Mouse (Mus musculus) CH12.LX (cell line): ENCODE results near the gene Foxk1. TPM values are rescaled to one million over a fixed set of nuclear protein-coding genes. Genes with fewer than 3 reads are reported as not detected.
A peak's percentile ranks its signal among the peaks of the same experiment; 100 is the strongest.

Experiments used
- DNase-seq: peaks from one replicate; pipeline ENCODE4 v3.0.0-alpha.2; 2013; ENCODE audit errors: extremely low read depth
- H3K27ac ChIP-seq: 2 replicates; pipeline ENCODE4 v1.5.1; 2012; ENCODE audit warnings: low read depth, mild to moderate bottlenecking, control low read depth, moderate library complexity; ENCODE audit not compliant: insufficient read depth
- H3K27me3 ChIP-seq: replicated peaks from 2 replicates; pipeline ENCODE3; 2012; ENCODE audit warnings: inconsistent platforms
- H3K36me3 ChIP-seq, 2 experiments: replicated peaks in 1 of 2; 2 replicates each; pipeline versions ENCODE3 to v1.6.1; 2012; ENCODE audit warnings: inconsistent platforms in 1 of 2, low read length in 1 of 2, mild to moderate bottlenecking in 1 of 2, mixed read lengths in 1 of 2, moderate library complexity in 1 of 2; ENCODE audit not compliant: control insufficient read depth in 1 of 2, insufficient read depth in 1 of 2
- H3K4me1 ChIP-seq, 2 experiments: 2 replicates each; pipeline ENCODE4 v1.6.1; 2012; ENCODE audit warnings: inconsistent platforms in 1 of 2, moderate library complexity in 1 of 2; ENCODE audit not compliant: insufficient read depth in 2 of 2, control insufficient read depth in 1 of 2
- H3K4me2 ChIP-seq: 2 replicates; pipeline ENCODE4 v1.6.1; 2012; ENCODE audit warnings: low read depth, mild to moderate bottlenecking, control low read depth; ENCODE audit not compliant: poor library complexity, insufficient read depth, severe bottlenecking
- H3K4me3 ChIP-seq, 3 experiments: fragments of 150-350 bp in 1 of 3; sonication (generic) in 1 of 3; replicated peaks in 1 of 3; 2 replicates each; pipeline versions ENCODE3 to v1.5.1; 2011 to 2012; ENCODE audit warnings: low read depth in 2 of 3, low read length in 2 of 3, mild to moderate bottlenecking in 2 of 3, moderate library complexity in 2 of 3, control low read depth in 1 of 3, improper control_type of control experiment in 1 of 3, inconsistent platforms in 1 of 3, mixed read lengths in 1 of 3; ENCODE audit not compliant: poor library complexity in 1 of 3
- H3K79me2 ChIP-seq: replicated peaks from 2 replicates; pipeline ENCODE4 v1.6.1; 2012; ENCODE audit warnings: mild to moderate bottlenecking, moderate library complexity; ENCODE audit not compliant: control insufficient read depth, poor library complexity, insufficient read depth, severe bottlenecking; ENCODE audit errors: extremely low read depth
- H3K9ac ChIP-seq: 2 replicates; pipeline ENCODE4 v1.6.1; 2012; ENCODE audit warnings: low read depth, mild to moderate bottlenecking, control low read depth, moderate library complexity; ENCODE audit not compliant: insufficient read depth
- H3K9me3 ChIP-seq: replicated peaks from 2 replicates; pipeline ENCODE3; 2012; ENCODE audit warnings: low read length, inconsistent platforms, mixed read lengths
- CTCF ChIP-seq, 2 experiments: IDR thresholded peaks in 1 of 2; conservative IDR thresholded peaks in 1 of 2; 2 replicates each; pipeline ENCODE4 v1.5.1; 2011 to 2012; ENCODE audit warnings: low read depth in 2 of 2, low read length in 2 of 2, improper control_type of control experiment in 1 of 2, inconsistent platforms in 1 of 2, mild to moderate bottlenecking in 1 of 2, moderate library complexity in 1 of 2
- E2F4 ChIP-seq: IDR thresholded peaks from 2 replicates; pipeline ENCODE4 v1.6.1; 2011; ENCODE audit warnings: low read depth, low read length, improper control_type of control experiment; ENCODE audit not compliant: insufficient replicate concordance
- HCFC1 ChIP-seq: IDR thresholded peaks from 2 replicates; pipeline ENCODE4 v1.6.1; 2012; ENCODE audit warnings: low read depth, mild to moderate bottlenecking, inconsistent platforms, low read length, improper control_type of control experiment
- JUND ChIP-seq: conservative IDR thresholded peaks from 2 replicates; pipeline ENCODE4 v1.6.1; 2011; ENCODE audit warnings: low read depth, low read length, improper control_type of control experiment
- KAT2A ChIP-seq: IDR thresholded peaks from 2 replicates; pipeline ENCODE4 v1.6.1; 2012; ENCODE audit warnings: low read length, improper control_type of control experiment, inconsistent platforms; ENCODE audit not compliant: insufficient replicate concordance
- MAFK ChIP-seq: IDR thresholded peaks from 2 replicates; pipeline ENCODE4 v1.6.1; 2011; ENCODE audit warnings: low read length, improper control_type of control experiment; ENCODE audit not compliant: insufficient replicate concordance
- MAX ChIP-seq: IDR thresholded peaks from 2 replicates; pipeline ENCODE4 v1.6.1; 2011; ENCODE audit warnings: low read length, improper control_type of control experiment
- MXI1 ChIP-seq: IDR thresholded peaks from 2 replicates; pipeline ENCODE4 v1.6.1; 2011; ENCODE audit warnings: mild to moderate bottlenecking, low read depth, low read length, improper control_type of control experiment
- MYC ChIP-seq: IDR thresholded peaks from 2 replicates; pipeline ENCODE4 v1.6.1; 2011; ENCODE audit warnings: low read depth, mild to moderate bottlenecking, improper control_type of control experiment, low read length
- SMC3 ChIP-seq: IDR thresholded peaks from 2 replicates; pipeline ENCODE4 v1.6.1; 2011; ENCODE audit warnings: low read depth, low read length, improper control_type of control experiment
- TBP ChIP-seq: conservative IDR thresholded peaks from 2 replicates; pipeline ENCODE4 v1.6.1; 2011; ENCODE audit warnings: low read depth, low read length, improper control_type of control experiment
- TCF12 ChIP-seq: IDR thresholded peaks from 2 replicates; pipeline ENCODE4 v1.6.1; 2014; ENCODE audit warnings: low read depth, mild to moderate bottlenecking, inconsistent platforms, low read length, improper control_type of control experiment
- USF2 ChIP-seq: conservative IDR thresholded peaks from 2 replicates; pipeline ENCODE4 v1.6.1; 2011; ENCODE audit warnings: low read depth, low read length, improper control_type of control experiment
- ZKSCAN1 ChIP-seq: IDR thresholded peaks from 2 replicates; pipeline ENCODE4 v1.6.1; 2012; ENCODE audit warnings: low read depth, inconsistent platforms, low read length, improper control_type of control experiment, borderline replicate concordance
- ZNF384 ChIP-seq: IDR thresholded peaks from 2 replicates; pipeline ENCODE4 v1.6.1; 2012; ENCODE audit warnings: low read depth, low read length, improper control_type of control experiment, inconsistent platforms
- dilution Hi-C: fragments of 300-500 bp; cut with MboI; formaldehyde crosslinking; loops from 2 replicates; pipeline ENCODE4 v1.14.3; 2020; ENCODE audit warnings: low sequenced_read_pairs; ENCODE audit not compliant: extremely low pct_unique_long_range_greater_than_20kb, extremely low pct_ligation_motif_present
- in situ Hi-C: fragments of 300-500 bp; cut with MboI; formaldehyde crosslinking; loops from 3 replicates; pipeline ENCODE4 v1.14.3; 2019; ENCODE audit warnings: low sequenced_read_pairs, low pct_ligation_motif_present, low pct_unique_long_range_greater_than_20kb, mixed read lengths
- polyA plus RNA-seq: library from polyadenylated mRNA; unstranded; fragments of >175 nt; gene quantifications from 2 replicates; pipeline ENCODE4 v1.2.1, GENCODE M21; 2012; ENCODE audit warnings: low read depth; ENCODE audit not compliant: insufficient read length
- total RNA-seq, 2 experiments: library from RNA; depleted of rRNA; stranded (reverse); fragments of 300-350 nt in 1 of 2; fragments of >200 nt in 1 of 2; gene quantifications; 2 replicates each; pipeline ENCODE4 v1.2.3; 2012 to 2014

Gene Foxk1
- total and polyA plus RNA-seq, 3 experiments: 5.3 to 23.4 (median 11.3) TPM

DNA sequence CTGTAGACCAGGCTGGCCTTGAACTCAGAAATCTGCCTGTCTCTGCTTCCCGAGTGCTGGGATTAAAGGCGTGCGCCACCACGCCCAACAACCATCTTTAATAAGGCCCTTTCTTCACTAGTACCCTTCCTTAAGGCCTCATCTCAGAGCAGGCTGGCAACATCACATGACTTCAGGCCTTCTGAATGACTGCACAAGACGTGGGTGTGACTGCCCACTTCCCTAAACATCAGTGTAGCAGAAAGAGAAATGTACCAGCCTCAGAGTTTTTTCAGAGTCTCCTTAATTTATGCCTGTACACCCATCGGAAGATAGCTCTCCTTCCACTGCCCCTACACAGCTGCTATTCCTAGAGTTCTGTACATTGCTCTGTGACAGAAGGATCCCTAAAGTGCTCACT lies 25.2 kb upstream of the Foxk1 start (continued):
- TF ChIP-seq TCF12: 0 out of 2 replicates have a peak, but pooled peaks have one; percentile 25
- no peak for TF ChIP-seq CTCF (conservative IDR thresholded peaks at IDR 0.05 in 1 of 2, IDR thresholded peaks at IDR 0.05 in 1 of 2; ENCODE audit: low read depth in 2 of 2, low read length in 2 of 2)
- no peak for TF ChIP-seq TBP
- TF ChIP-seq MAFK: 0 out of 2 replicates have a peak, but pooled peaks have one; percentile 34
- TF ChIP-seq MXI1: no peak
- TF ChIP-seq JUND: no peak

DNA sequence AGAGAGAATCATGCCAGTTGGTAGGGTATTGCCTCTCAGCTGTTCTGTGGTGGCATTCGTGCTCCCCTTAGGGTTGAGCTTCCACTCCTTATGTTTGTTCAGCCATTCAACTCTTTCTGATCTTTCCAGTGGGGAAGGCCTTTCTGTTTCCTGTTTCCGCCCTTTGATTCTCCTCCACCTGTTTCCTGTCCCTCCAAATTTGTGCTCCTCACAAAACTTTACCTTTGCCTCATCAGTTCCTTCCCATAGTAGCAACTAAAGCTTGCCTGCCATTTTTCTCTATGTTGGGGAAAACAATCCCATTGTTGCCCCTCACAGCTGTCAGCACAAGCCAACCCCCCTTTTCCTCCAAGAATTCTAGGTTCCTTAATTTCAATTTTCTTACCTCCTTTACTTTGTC lies 23.2 kb upstream of the Foxk1 start:
- Histone ChIP-seq H3K4me2 (no peak overlapping the region), H3K27ac (no peak overlapping the region), H3K9me3 (peaks cover 12% of the 10 kb centered on the region), H3K79me2 (no peaks in the 10 kb centered on the region), H3K4me1 (peaks cover 2 to 49% of the 10 kb centered on the region in 2 experiments; a peak in 2 of 4 replicates), H3K27me3 (no peaks in the 10 kb centered on the region), H3K4me3 (no peak overlapping the region), H3K36me3 (no peaks in the 10 kb centered on the region), H3K9ac (no peak overlapping the region)
- TF ChIP-seq ZNF384 (no peak), HCFC1 (peak; percentile 51)
- in situ Hi-C loops: no loop called here
- dilution Hi-C loops: no loop called here
- no peak for DNase-seq

DNA sequence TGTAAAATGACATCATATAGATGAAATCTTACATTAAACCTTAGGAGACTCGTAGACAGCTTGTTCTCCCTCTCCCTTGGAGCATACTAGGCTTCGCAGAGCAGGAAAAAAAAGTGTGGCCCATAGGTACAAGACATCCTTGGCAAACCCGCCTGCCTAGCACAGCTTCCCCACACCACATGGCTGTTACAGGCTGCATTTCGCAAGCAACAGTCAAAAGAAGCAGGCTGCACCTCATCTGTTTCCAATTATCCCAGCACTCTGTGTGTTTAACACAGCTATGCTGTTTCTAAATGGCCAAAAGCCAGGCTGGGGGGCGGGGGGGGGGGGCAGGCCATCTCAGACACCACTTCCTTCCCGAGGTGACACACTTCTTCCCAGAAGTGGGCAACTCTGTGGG lies 20.8 kb upstream of the Foxk1 start:
- no peak for DNase-seq
- in situ Hi-C loops (no loop called here), dilution Hi-C loops (no loop called here)
- Histone ChIP-seq H3K4me1 (peaks cover 0 to 32% of the 10 kb centered on the region in 2 experiments; a peak in 2 of 4 replicates), H3K36me3 (no peaks in the 10 kb centered on the region), H3K9ac (no peak overlapping the region), H3K27ac (no peak overlapping the region), H3K27me3 (no peaks in the 10 kb centered on the region), H3K4me2 (no peak overlapping the region), H3K4me3 (no peak overlapping the region), H3K79me2 (no peaks in the 10 kb centered on the region), H3K9me3 (peaks cover 4% of the 10 kb centered on the region)
- no peak for TF ChIP-seq ZKSCAN1
- no peak for TF ChIP-seq MAX
- TF ChIP-seq SMC3: no peak
- no peak for TF ChIP-seq USF2
- TF ChIP-seq MYC: no peak
- TF ChIP-seq KAT2A: no peak
- no peak for TF ChIP-seq E2F4
